Mouse (Mus musculus) spleen, embryonic (tissue): ENCODE measurements around the gene Cd70.
"Not testable (repeated sequence)": the region's sequence is repeated elsewhere in the genome, so short reads cannot be mapped to it uniquely, and the experiment has no call there.

ENCODE experiments used
- CTCF ChIA-PET: fragments of 350-600 bp; sonication (Branson Sonifier 250); formaldehyde crosslinking; loops from one replicate; lab custom pipeline; 2022; lab: Charles Lee

The Cd70 gene

DNA sequence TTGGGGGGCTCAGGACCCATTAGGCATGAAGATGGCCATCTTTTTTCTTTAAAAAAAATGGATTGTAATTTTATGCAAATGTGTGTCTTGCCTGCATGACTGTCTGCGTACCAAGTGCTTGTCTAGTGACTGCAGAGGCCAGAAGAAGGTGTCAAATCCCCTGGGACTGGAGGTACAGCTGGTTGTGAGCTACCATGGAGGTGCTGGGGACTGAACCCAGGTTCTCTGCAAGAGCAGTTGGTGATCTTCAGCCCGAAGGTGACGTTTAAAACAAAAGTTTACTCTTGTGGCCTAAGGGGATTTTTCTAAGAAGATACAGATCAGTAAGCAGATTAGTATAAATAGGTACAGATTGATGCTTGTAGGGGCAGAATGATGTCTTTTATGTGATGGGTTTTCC lies 13.9 kb downstream of the Cd70 start:
- CTCF ChIA-PET = no interaction called here

DNA sequence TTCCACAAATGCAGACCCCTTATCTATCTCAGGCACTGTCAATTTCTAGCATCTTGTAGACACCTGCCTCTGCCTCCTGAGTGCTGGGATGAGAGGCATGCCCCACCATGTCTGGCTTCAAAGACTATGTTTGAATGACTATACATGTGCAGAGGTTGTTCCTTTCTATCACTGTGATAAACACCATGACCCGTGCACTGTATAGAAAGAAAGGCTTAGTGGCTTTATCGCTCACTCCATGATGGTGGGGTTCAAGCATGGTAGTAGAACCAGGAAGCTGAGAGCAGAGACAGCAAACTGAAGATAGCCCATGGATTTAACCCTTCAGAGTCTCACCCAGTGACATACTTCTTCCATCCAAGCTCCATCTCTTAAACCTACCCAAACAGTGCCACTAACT lies 14.9 kb downstream of the Cd70 start:
- CTCF ChIA-PET = no interaction called here

DNA sequence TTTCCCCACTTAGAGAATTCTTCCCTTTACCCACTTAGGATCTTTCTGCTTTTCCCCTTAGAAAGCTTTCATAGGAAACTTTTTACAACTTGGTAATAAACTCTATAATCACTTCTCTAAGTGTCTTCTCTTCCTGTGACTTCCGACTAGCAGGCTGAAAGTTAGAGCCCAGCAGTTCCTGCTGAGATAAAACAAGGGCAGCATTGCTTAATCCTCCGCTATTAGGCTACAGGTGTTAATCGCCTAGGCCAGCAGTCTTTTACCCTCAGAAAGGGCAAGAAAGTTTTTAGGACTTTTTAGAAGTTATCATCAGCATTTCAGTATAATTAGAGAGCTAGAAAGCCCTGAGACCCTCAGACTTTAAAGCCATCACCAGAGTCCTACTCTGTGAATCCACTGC lies 15.6 kb downstream of the Cd70 start:
- CTCF ChIA-PET = not testable (repeated sequence)

DNA sequence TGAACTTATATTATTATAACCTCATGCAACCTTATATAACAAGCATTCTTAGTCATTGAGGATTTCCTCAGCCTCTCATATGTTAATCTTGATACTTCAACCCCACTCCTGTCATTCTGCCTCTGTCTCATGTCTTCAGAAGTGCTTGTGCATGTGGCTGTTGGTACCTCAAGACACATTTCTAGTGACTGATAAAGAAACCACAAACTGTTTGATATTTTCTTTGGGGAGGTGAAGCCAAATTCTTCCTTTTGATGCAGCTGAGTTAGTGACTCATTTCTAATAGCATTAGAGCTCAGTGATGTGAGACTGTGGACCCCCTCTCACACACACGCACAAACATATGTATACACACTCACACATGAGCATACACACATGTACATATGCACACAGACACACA lies 17.8 kb downstream of the Cd70 start:
- CTCF ChIA-PET = no interaction called here

DNA sequence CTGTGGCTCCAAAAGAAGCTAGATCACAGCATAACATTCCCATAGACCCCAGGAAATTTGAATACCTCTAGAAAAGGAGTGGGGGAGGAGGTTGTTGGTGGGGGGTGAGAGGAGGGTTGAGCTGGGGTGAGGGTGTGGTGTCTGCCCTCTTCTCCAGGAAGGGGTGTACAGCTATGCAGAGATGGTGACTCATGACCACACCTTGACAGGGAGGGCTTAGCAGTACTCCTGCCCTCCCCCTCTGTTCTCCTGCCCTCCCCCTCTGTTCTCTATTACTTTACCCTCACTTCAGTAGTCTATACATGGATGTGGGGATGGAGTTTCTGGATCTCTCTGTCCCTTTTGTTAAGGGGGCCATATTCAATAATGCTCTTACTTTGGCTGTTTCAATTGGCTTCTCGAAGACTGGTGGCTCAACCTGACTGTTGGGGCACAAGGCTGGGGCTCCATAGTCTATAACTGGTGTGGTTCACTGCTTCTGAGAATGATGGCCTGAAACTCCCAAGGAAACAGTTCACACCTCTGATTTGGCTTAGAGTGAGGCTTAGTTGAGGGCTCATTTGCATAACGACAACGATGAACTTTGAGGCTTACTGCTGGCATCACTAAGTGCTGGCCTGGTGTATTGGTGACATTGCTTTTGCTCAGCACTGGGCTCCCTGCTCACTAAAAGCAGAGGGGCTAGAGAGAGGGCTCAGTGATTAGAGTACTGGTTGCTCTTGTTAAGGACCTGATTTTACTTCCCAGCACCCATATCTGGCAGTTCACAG lies 23.5 kb downstream of the Cd70 start:
- CTCF ChIA-PET = interaction anchor here (0.7 kb wide), 1 partner anchor 54 kb away, joined by 9 read pairs; no protein-coding TSS in a partner anchor

DNA sequence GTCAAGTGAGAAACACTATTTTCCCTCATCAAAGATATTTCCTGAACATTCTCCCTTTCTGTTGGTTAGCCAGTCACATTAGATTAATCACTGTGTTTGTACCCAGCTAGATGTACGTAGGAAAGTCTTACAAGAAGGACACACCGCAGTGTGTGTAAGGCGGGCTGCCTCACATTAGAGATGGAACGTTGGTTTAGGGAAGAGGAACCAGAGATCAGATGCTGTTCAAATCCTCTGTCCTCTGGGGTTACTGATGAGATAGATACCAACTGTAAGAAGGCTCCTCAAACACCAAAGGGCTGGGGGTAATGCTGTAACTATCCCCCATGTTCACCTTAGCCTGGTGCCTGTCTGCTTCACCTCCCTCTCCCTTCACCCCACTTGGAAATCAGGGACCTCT lies 24.8 kb downstream of the Cd70 start:
- CTCF ChIA-PET = no interaction called here

DNA sequence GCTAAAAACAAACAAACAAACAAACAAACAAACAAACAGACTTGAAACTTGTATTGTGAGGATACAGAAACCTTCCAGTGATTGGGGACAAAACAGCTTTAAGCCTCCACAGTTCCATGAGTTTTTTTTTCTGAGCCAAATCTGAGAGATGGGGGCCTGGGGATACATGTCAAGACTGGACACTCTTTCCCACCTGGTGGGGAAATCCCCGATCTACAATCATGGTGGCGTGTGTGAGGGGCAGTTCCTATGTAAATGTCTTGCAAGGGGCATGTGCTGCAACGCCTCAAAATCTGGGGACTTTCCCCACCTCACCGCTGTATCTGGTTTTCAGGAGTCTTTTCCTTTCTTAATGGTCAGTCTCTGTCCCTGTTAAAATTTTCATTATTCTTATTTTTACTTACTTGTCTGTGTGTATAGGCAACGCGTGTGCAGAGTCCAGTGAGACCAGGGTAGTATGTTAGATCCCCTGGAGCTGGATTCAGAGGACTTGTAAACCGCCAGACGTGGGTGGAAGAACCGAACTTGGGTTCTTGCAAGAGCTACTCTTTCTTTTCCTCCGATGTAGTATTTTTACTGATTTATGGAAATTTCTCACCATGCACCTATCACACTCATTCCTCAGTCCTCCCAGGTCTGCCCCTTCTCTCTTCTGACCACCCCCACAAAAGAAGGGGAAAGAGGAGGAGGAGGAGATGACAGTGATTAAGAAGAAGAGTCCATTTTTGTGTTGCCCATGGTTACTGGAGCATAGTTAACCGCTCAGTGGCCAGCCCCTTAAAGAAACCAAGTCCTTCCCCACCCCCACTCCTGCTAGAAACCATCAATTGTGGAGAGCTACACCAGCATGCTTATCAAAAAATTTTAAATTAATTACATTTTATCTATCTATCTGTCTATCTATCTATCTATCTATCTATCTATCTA lies 26.1 kb downstream of the Cd70 start:
- CTCF ChIA-PET = no interaction called here

DNA sequence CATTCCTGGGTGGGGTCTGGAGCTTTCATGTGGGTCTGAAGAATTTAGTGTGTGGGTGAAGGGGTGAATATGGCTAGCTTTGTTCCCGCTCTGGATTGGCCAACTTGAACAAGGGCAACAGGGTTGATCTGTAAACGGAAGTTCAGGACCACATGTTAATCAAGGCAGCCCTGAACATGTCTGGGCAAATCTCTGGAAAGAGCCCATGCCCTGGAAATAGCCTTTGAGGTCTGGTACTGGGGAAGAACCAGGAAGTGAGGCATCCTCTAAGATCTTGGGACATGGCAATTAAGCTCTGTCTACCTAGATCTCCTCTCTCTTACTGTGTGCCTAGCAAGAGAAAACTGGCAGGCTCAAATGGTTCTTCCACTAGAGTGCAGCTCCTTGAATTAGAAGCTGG lies 27.7 kb downstream of the Cd70 start:
- CTCF ChIA-PET = no interaction called here

DNA sequence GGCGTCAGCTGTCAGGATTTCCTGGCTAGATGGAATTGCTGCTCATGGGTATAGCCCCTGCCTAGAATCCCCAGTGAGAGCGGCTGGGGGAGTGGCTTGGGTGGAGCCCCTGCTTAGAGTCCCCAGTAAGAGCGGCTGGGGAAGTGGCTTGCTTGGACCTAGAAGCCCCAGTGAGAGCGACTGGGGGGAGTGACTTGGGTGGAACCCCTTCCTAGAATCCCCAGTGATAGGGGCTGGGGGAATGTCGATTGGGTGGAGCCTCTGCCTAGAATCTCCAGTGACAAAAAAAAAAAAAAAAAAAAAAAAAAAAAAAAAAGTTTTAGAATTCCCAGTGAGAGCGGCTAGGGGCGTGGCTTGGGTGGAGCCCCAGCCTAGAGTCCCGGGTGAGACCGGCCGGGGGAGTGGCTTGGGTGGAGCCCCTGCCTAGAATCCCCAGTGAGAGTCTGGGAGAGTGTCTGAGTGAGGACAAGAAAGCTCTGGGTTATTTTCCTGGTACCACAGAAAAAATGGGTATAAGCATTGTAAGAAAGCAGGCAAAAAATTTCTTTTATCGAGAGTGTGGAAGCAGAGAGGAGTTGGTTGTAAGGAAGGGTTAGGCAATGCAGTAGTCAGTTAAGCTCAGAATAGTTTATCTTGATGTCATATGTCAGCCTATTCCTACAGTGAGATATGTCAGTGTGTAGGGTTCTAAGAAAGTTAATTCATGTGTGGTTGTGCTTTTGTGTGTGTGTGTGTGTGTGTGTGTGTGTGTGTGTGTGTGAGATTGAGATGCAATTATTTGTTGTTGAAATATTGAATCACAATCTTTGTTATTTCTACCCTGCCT lies 30.8 kb downstream of the Cd70 start:
- CTCF ChIA-PET = no interaction called here

DNA sequence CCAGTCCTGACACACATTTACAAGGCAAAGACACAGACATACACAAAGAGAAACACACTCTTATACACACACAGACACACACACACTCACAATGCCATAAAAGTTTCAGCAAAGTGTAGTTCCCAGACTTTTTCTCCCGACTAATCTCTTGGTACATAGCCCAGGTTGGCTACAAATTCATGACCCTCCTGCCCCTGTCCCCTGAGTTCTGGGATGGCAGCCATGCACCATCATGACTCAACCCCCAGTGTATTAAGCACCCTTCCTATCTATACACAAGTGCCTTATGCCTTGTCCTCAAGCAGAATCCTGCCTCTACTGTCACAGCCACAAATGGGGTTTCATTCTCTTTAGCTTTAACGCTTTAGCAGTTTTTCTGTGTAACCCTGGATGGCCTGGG lies 32.8 kb downstream of the Cd70 start:
- CTCF ChIA-PET = no interaction called here

DNA sequence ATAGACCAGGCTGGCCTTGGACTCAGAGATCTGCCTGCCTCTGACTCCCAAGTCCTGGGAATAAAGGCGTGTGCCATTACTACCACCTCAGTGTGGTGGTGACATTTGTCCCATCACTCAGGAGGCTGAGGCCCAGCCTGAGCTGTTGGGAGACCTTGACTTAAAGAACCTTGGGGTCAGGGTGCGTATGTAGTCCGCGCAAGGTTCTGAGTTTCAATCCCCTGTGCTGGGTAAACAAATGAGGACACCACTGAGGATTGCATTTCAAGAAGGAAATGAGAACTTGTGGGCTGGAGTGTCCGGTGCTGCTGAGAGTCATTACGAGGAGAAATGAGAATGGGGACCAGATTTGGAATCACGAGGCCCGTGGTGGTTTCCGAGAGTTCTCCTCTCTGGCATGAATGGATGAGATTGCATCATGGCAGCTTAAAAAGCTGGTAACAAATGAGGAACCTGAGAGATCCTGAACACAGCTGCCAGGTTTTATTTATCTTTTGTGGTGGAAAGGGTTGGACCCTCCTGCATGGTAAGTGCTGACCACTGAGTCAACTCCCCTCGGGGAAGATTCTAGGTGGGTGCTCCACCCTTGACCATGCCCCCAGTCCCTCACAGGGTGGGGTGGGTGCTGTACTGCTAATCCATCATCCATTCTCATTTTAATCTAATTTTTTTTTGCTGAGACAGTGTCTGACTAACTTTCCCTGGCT lies 36.7 kb downstream of the Cd70 start:
- CTCF ChIA-PET = no interaction called here

DNA sequence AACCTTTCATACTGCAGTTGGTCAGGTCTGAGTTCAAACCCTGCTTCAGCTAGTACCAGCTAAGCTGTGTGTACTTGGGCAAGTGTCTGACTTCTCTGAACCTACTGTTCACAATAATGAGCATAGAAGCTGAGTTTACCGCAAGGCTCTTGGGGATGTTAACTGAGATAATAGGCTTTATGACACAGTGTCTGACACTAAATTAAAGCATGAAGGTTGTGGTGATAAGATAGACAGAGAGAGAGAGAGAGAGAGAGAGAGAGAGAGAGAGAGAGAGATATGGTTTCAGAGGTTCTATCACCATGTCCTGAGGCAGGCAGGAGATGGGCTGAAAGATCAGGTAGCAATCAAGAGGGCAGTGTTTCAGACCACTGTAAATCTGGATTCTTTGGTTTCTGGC lies 39.6 kb downstream of the Cd70 start:
- CTCF ChIA-PET = no interaction called here

DNA sequence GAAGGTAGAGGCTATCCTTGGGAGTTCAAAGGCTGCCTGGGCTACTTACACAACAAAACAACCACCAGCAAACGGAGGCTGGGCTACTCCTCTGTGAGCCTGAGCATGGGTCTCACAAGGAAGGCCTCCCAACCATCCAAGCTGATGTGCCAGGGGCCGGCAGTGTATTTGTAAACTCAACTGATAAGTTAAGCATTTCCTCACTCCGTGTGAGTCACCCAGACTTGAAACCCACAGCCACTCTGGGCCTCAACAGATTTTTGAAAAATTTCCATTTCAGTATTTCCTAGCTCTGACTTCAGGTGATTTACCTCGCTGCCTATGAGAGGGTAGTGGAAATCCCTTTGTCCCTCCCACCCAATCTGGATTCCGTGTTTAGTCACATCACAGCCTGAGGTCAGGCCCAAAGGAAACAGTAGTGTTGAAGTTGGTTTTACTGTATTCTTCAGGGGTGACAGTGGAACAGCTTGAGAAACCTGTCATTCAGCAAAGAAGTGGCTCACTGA lies 40.9 kb downstream of the Cd70 start:
- CTCF ChIA-PET = no interaction called here

DNA sequence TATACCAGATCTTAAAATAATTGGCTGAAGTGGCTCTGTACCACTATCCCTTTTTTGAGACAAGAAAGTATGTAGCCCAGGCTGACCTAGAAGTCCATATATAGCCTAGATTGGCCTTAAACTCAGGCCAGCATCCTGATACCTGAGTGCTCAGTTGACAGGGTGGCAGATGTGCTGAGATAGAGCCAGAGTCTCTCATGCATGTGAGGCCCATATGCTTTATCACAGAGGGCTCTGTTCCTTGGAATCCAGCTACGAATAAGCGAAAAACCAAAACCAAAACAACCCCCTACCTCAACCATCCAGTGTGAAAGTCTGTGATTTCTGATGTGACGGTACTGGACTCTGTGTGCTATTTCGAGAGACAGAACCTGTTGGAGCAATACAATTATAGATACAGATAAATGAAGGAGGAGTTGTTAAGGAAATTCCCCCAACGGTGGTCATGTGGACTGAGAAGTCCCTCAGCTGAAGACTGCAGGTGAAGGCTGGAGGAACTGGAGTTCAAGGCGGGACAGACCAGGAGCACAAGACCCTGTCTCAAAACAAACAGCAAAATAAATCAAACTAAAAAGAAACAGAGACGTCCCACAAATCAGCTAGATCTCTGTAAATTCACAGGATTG lies 41.4 kb downstream of the Cd70 start:
- CTCF ChIA-PET = no interaction called here

DNA sequence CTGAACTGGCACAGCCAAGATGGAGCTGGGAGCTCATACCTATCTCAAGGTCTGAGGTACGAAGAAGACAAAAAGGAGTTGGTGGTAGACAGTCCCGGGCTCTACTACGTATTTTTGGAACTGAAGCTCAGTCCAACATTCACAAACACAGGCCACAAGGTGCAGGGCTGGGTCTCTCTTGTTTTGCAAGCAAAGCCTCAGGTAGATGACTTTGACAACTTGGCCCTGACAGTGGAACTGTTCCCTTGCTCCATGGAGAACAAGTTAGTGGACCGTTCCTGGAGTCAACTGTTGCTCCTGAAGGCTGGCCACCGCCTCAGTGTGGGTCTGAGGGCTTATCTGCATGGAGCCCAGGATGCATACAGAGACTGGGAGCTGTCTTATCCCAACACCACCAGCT lies 42.5 kb downstream of the Cd70 start:
- CTCF ChIA-PET = interaction anchor here (0.7 kb wide), 1 partner anchor 10 kb away, joined by 3 read pairs; no protein-coding TSS in a partner anchor

DNA sequence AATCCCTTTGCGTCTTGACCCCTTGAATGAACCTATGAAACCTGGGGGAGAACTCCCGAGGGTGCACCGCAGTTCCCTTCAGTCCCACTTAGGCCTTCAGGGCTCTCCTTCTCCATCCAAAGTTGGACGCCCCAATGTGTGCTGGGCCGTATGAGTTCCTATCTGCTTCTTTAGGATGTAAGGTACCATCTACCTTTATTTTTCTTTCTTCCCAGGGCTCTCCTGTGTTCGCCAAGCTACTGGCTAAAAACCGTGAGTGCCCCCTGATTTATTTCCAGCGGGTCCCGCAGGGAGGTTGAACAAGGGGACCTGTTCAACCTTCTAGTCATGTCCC lies 43.6 kb downstream of the Cd70 start:
- CTCF ChIA-PET = interaction anchor here (0.6 kb wide), 1 partner anchor 464 kb away, joined by 16 read pairs; no protein-coding TSS in a partner anchor

DNA sequence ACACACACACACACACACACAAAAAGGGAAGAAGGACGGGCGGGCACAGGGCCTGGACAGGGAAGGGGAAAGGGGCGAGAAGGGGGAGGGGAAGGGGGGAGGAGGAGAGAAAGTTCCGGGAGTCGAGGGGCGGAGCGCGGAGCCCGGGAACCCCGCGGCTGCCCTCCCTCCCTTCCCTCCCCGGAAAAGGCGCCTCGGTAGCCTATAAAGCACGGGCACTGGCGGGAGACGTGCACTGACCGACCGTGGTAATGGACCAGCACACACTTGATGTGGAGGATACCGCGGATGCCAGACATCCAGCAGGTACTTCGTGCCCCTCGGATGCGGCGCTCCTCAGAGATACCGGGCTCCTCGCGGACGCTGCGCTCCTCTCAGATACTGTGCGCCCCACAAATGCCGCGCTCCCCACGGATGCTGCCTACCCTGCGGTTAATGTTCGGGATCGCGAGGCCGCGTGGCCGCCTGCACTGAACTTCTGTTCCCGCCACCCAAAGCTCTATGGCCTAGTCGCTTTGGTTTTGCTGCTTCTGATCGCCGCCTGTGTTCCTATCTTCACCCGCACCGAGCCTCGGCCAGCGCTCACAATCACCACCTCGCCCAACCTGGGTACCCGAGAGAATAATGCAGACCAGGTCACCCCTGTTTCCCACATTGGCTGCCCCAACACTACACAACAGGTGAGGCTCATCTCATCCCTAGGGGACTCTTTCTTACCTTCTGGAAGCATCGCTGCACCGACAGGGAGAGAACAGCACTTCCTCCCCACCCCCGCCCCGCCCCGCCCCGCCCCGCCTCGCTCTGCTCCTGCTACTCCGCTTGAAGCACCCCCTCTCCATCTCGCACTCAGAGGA lies 44.2 kb downstream of the Cd70 start, which contains the start of gene Tnfsf9:
TSS of gene Tnfsf9 (plus strand) at position 145 of the 854 bp plus-strand sequence.
- CTCF ChIA-PET = interaction anchor here (0.6 kb wide), 1 partner anchor 463 kb away, joined by 16 read pairs; no protein-coding TSS in a partner anchor

DNA sequence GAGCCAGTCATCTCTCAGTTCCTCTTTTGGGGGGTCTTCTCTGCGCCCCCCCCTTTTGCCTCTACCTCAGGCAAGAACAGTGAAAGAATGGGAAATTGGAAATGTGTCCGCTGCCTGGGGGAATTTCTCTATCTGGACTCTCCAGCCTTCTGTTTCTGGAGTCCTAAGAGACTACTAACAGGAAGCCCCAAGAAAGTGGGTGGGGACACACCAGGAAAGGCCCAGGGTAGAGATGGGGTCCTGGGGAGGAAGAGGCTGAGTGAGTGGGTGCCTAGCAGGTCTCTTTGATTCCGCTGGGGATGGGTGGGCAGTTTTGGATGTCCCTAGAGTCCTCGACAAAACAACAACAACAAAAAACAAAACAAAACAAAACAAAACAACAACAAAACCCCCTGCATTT lies 45.1 kb downstream of the Cd70 start:
- CTCF ChIA-PET = no interaction called here

DNA sequence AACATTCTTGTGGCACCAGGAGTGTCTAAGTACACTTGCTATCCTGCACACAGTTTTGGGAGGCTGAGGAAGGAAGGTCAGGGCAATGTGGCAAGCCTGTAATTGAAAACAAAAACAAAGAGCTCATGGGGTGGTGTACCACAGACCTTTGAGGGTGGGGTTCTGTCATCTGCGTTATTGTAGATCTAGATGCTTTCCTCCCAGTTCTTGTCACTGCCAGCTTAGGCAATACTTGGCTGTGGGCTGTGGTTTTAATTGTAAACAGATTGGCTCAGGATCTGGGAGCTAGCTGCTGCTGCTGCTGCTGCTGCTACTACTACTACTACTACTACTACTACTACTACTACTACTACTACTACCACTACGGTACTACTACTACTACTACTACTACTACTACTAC lies 47.3 kb downstream of the Cd70 start:
- CTCF ChIA-PET = no interaction called here
